Mouse (Mus musculus) lung, postnatal 36 days (tissue): ENCODE data around the gene Paqr6.
"Not testable (repeated sequence)": the region's sequence is repeated elsewhere in the genome, so short reads cannot be mapped to it uniquely, and the experiment has no call there.

Source experiments
- DNase-seq: peaks from one replicate; pipeline ENCODE4 v3.0.0; 2022; ENCODE audit warnings: mixed read lengths

Paqr6 gene

GRCm38 (mm10) chr3:88366830-88367428, 2.5 kb downstream of the Paqr6 start:
- peak; percentile 62 for DNase-seq

- not testable (repeated sequence) for DNase-seq
These were observed 3.1 kb downstream of the Paqr6 start for GRCm38 (mm10) chr3:88367517-88367916.

GRCm38 (mm10) chr3:88368511-88368910, 4.1 kb downstream of the Paqr6 start:
- not testable (repeated sequence) for DNase-seq

GRCm38 (mm10) chr3:88372643-88373042, 8.3 kb downstream of the Paqr6 start, which contains the start of gene Bglap3:
Gene Bglap3, minus strand, starts transcription at chr3:88372743.
- DNase-seq: not testable (repeated sequence)

- peak; percentile 28 for DNase-seq
These were observed 11.6 kb downstream of the Paqr6 start for GRCm38 (mm10) chr3:88375750-88376626.

GRCm38 (mm10) chr3:88376644-88377043, 12.3 kb downstream of the Paqr6 start:
- DNase-seq: not testable (repeated sequence)

GRCm38 (mm10) chr3:88378599-88378998, 14.2 kb downstream of the Paqr6 start, which contains the start of gene Bglap2:
Gene Bglap2, minus strand, starts transcription at chr3:88378699.
- not testable (repeated sequence) for DNase-seq

- DNase-seq: peak; percentile 35
These were observed 17.3 kb downstream of the Paqr6 start for GRCm38 (mm10) chr3:88381389-88382315.

GRCm38 (mm10) chr3:88382383-88382782, 18.0 kb downstream of the Paqr6 start:
- DNase-seq: not testable (repeated sequence)

- DNase-seq: no peak
These were observed 20.0 kb downstream of the Paqr6 start, which contains the start of gene Bglap for GRCm38 (mm10) chr3:88384364-88384763. Gene Bglap, minus strand, starts transcription at chr3:88384464.

- no peak for DNase-seq
These were observed 29.5 kb downstream of the Paqr6 start for GRCm38 (mm10) chr3:88393776-88394375.

- DNase-seq: no peak
These were observed 30.9 kb downstream of the Paqr6 start for GRCm38 (mm10) chr3:88395288-88395687.

GRCm38 (mm10) chr3:88395742-88396141, 31.4 kb downstream of the Paqr6 start:
- no peak for DNase-seq

- no peak for DNase-seq
These were observed 34.3 kb downstream of the Paqr6 start for GRCm38 (mm10) chr3:88398666-88399065.

GRCm38 (mm10) chr3:88403522-88404230, 39.3 kb downstream of the Paqr6 start:
- no peak for DNase-seq

- peak; percentile 76 for DNase-seq
These were observed 42.7 kb downstream of the Paqr6 start for GRCm38 (mm10) chr3:88407090-88407489.

- DNase-seq: no peak
These were observed 43.1 kb downstream of the Paqr6 start for GRCm38 (mm10) chr3:88407529-88407928.

- DNase-seq: no peak
These were observed 44.6 kb downstream of the Paqr6 start for GRCm38 (mm10) chr3:88408953-88409352.

GRCm38 (mm10) chr3:88409741-88410644, 45.6 kb downstream of the Paqr6 start, which contains the start of gene Pmf1:
Gene Pmf1, minus strand, starts transcription at chr3:88410331.
- peak; percentile 97 for DNase-seq

- no peak for DNase-seq
These were observed 46.3 kb downstream of the Paqr6 start for GRCm38 (mm10) chr3:88410645-88411031.
